Mouse (Mus musculus) bone marrow, adult 2 months (tissue): ENCODE measurements around the gene Gpatch8.

Experiments
- CTCF ChIP-seq: fragments of 200-500 bp; IDR thresholded peaks from 2 replicates; pipeline ENCODE4 v1.5.1; 2011; ENCODE audit warnings: low read length, control low read depth; ENCODE audit not compliant: control insufficient read depth, insufficient read depth
- POLR2A ChIP-seq: fragments of 200-500 bp; IDR thresholded peaks from 2 replicates; pipeline ENCODE4 v1.6.1; 2011; ENCODE audit warnings: low read depth, mild to moderate bottlenecking, control low read depth, low read length, borderline replicate concordance; ENCODE audit not compliant: control insufficient read depth

DNA sequence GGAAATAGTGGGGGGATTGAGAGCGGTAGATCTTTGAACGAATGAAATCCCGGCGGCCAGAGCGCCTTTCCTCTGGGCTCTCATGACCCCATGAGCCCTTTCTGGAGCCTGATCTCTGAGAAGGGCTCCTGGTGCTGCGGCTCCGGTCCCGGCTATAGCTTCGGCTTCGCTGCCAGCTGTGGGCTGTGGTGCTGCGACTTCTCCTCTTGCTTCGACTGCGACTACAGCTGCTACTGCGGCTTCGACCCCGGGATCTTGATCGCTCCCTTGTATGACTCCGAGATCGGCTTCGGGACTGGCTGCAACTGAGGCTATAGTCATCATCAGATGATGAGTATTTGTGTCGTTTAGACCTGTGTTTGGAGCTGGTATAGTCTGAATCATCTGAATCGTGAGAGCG, 76.6 kb downstream of the Gpatch8 start:
- TF ChIP-seq CTCF, result no peak
- no peak for TF ChIP-seq POLR2A
